Mouse (Mus musculus): ENCODE measurements at regions not wholly inside any gene's neighbourhood (a gene's known extent, or its start where the extent isn't known, plus 50 kb on each side); places are given as distances from the start of the nearest gene placed in this dataset.

GRCm38 (mm10) chr5:58740759-58741158 lies 1023.0 kb downstream of the Pcdh7 start:
- no peaks in the 10 kb centered on the region for H3K9me3 ChIP-seq (replicated peaks; ENCODE audit: insufficient read depth, low read length)
- H3K27ac ChIP-seq (ENCODE audit: control insufficient read depth, low read depth, low read length) = no peak overlapping the region
- no peaks in the 10 kb centered on the region for H3K36me3 ChIP-seq (ENCODE audit: control insufficient read depth in 1 of 2, insufficient read depth in 2 of 2, low read length in 2 of 2)
- no peak for DNase-seq (ENCODE audit: low read depth, low spot score)
- TF ChIP-seq GABPA (IDR thresholded peaks at IDR 0.05; ENCODE audit: low read depth, low read length) (no peak), MYB (IDR thresholded peaks at IDR 0.05; ENCODE audit: low read depth, low read length) (no peak), EP300 (IDR thresholded peaks at IDR 0.05; ENCODE audit: low read depth in 1 of 2, low read length in 2 of 2) (no peak)
- no peaks in the 10 kb centered on the region for H3K4me1 ChIP-seq (ENCODE audit: control insufficient read depth in 1 of 2, insufficient read depth in 2 of 2, low read length in 2 of 2)
- H3K4me3 ChIP-seq (ENCODE audit: control insufficient read depth in 1 of 2, insufficient read depth in 1 of 2, low read depth in 2 of 2, low read length in 2 of 2) = no peak overlapping the region
- H3K79me2 ChIP-seq (ENCODE audit: control insufficient read depth, insufficient read depth, low read length, poor library complexity) = no peaks in the 10 kb centered on the region
- H3K9ac ChIP-seq (ENCODE audit: control insufficient read depth, low read depth, low read length, poor library complexity, severe bottlenecking) = no peak overlapping the region
- no peaks in the 10 kb centered on the region for H3K27me3 ChIP-seq (ENCODE audit: control insufficient read depth in 1 of 2, insufficient read depth in 2 of 2, low read length in 2 of 2)

GRCm38 (mm10) chr5:58747684-58748083 lies 1029.9 kb downstream of the Pcdh7 start:
- Histone ChIP-seq H3K9me3 (replicated peaks; ENCODE audit: insufficient read depth, low read length) (no peaks in the 10 kb centered on the region), H3K9ac (ENCODE audit: control insufficient read depth, low read depth, low read length, poor library complexity, severe bottlenecking) (no peak overlapping the region), H3K79me2 (ENCODE audit: control insufficient read depth, insufficient read depth, low read length, poor library complexity) (no peaks in the 10 kb centered on the region), H3K27ac (ENCODE audit: control insufficient read depth, low read depth, low read length) (no peak overlapping the region), H3K4me3 (ENCODE audit: control insufficient read depth in 1 of 2, insufficient read depth in 1 of 2, low read depth in 2 of 2, low read length in 2 of 2) (no peak overlapping the region), H3K36me3 (ENCODE audit: control insufficient read depth in 1 of 2, insufficient read depth in 2 of 2, low read length in 2 of 2) (no peaks in the 10 kb centered on the region), H3K27me3 (ENCODE audit: control insufficient read depth in 1 of 2, insufficient read depth in 2 of 2, low read length in 2 of 2) (no peaks in the 10 kb centered on the region), H3K4me1 (ENCODE audit: control insufficient read depth in 1 of 2, insufficient read depth in 2 of 2, low read length in 2 of 2) (no peaks in the 10 kb centered on the region)
- no peak for DNase-seq (ENCODE audit: low read depth, low spot score)
- TF ChIP-seq TBP (IDR thresholded peaks at IDR 0.05; ENCODE audit: low read depth, low read length) (no peak), ZMIZ1 (IDR thresholded peaks at IDR 0.05; ENCODE audit: low read depth, low read length) (no peak), RCOR1 (IDR thresholded peaks at IDR 0.05; ENCODE audit: low read depth, low read length) (no peak), GABPA (IDR thresholded peaks at IDR 0.05; ENCODE audit: low read depth, low read length) (no peak), GATA1 (IDR thresholded peaks at IDR 0.05; ENCODE audit: low read depth, low read length) (no peak), CHD2 (IDR thresholded peaks at IDR 0.05; ENCODE audit: low read length) (no peak), UBTF (IDR thresholded peaks at IDR 0.05; ENCODE audit: borderline replicate concordance, insufficient read depth, low read depth, low read length) (no peak)

- Histone ChIP-seq H3K9ac (ENCODE audit: control insufficient read depth, low read depth, low read length, poor library complexity, severe bottlenecking) (no peak overlapping the region), H3K27ac (ENCODE audit: control insufficient read depth, low read depth, low read length) (no peak overlapping the region), H3K4me3 (ENCODE audit: control insufficient read depth in 1 of 2, insufficient read depth in 1 of 2, low read depth in 2 of 2, low read length in 2 of 2) (no peak overlapping the region), H3K4me1 (ENCODE audit: control insufficient read depth in 1 of 2, insufficient read depth in 2 of 2, low read length in 2 of 2) (no peaks in the 10 kb centered on the region), H3K9me3 (replicated peaks; ENCODE audit: insufficient read depth, low read length) (no peaks in the 10 kb centered on the region), H3K27me3 (ENCODE audit: control insufficient read depth in 1 of 2, insufficient read depth in 2 of 2, low read length in 2 of 2) (no peaks in the 10 kb centered on the region), H3K79me2 (ENCODE audit: control insufficient read depth, insufficient read depth, low read length, poor library complexity) (no peaks in the 10 kb centered on the region), H3K36me3 (ENCODE audit: control insufficient read depth in 1 of 2, insufficient read depth in 2 of 2, low read length in 2 of 2) (no peaks in the 10 kb centered on the region)
- no peak for TF ChIP-seq EP300 (IDR thresholded peaks at IDR 0.05; ENCODE audit: low read depth in 1 of 2, low read length in 2 of 2)
- no peak for TF ChIP-seq TBP (IDR thresholded peaks at IDR 0.05; ENCODE audit: low read depth, low read length)
- no peak for TF ChIP-seq MEF2A (IDR thresholded peaks at IDR 0.05; ENCODE audit: extremely low read depth, insufficient replicate concordance, low read depth, low read length, poor library complexity, severe bottlenecking)
- TF ChIP-seq UBTF (IDR thresholded peaks at IDR 0.05; ENCODE audit: borderline replicate concordance, insufficient read depth, low read depth, low read length) = no peak
- no peak for TF ChIP-seq ZMIZ1 (IDR thresholded peaks at IDR 0.05; ENCODE audit: low read depth, low read length)
- no peak for TF ChIP-seq MYC (IDR thresholded peaks at IDR 0.05; ENCODE audit: low read depth, low read length)
- TF ChIP-seq USF2 (IDR thresholded peaks at IDR 0.05; ENCODE audit: borderline replicate concordance in 1 of 2, insufficient read depth in 1 of 2, low read depth in 1 of 2, low read length in 2 of 2) = no peak
- no peak for TF ChIP-seq HCFC1 (IDR thresholded peaks at IDR 0.05; ENCODE audit: low read depth, low read length)
- TF ChIP-seq RAD21 (IDR thresholded peaks at IDR 0.05; ENCODE audit: low read depth, low read length) = no peak
- no peak for TF ChIP-seq BHLHE40 (IDR thresholded peaks at IDR 0.05; ENCODE audit: borderline replicate concordance, low read depth, low read length)
- no peak for TF ChIP-seq SMC3 (IDR thresholded peaks at IDR 0.05; ENCODE audit: low read depth, low read length)
- TF ChIP-seq ZKSCAN1 (IDR thresholded peaks at IDR 0.05; ENCODE audit: low read depth, low read length) = no peak
- TF ChIP-seq E2F4 (IDR thresholded peaks at IDR 0.05; ENCODE audit: borderline replicate concordance, low read depth, low read length) = no peak
- TF ChIP-seq MAFK (IDR thresholded peaks at IDR 0.05; ENCODE audit: borderline replicate concordance, low read depth, low read length) = no peak
- no peak for DNase-seq (ENCODE audit: low read depth, low spot score)
Measured at GRCm38 (mm10) chr5:58751777-58752176, 1034.0 kb downstream of the Pcdh7 start.
